Comparison of ENCODE assay signal across 30 mouse cellular contexts in the genomic region with DNA sequence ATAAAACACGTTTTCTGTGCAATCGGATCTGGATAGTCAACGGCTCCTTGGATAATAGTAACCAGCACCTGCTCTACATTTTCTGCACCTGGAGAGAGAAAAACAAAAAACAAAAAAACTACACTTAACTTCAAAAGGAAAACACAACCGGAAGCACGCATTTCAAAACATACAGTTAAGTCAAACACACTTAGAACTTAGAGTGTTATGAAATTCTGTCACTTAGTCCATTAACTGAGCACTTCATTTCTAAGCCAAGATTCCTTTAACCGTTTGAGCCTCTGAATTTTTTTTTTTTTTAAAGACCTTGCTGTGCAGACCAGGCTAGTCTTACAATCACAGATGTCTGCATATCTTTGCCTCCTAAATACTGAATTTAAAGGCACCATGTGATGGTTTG. TPM values are rescaled to one million over a fixed set of nuclear protein-coding genes. Genes with fewer than 3 reads are reported as not detected.
"Had no signal": no experiment of that assay in that cellular context is flagged by ENCODE, and none has a peak within 500 bp of the region (broad histone marks: within the 10 kb centered on the region; RNA-seq: fewer than 3 reads in every experiment).

No protein-coding gene starts in this region.

- H3K4me2 ChIP-seq: limb, embryonic 12.5 days; limb, embryonic 15.5 days; liver, embryonic 11.5 days; liver, embryonic 12.5 days; liver, embryonic 13.5 days; liver, embryonic 15.5 days; lung, embryonic 14.5 days; lung, embryonic 15.5 days; midbrain, embryonic 11.5 days; midbrain, embryonic 12.5 days; midbrain, embryonic 13.5 days; midbrain, embryonic 15.5 days had no signal

- H3K9me3 ChIP-seq: limb, embryonic 12.5 days; limb, embryonic 15.5 days; liver, embryonic 12.5 days; liver, embryonic 13.5 days; liver, embryonic 15.5 days; lung, embryonic 15.5 days; midbrain, embryonic 10.5 days; midbrain, embryonic 12.5 days; midbrain, embryonic 13.5 days; midbrain, embryonic 15.5 days had no signal

- H3K4me1 ChIP-seq: limb, embryonic 15.5 days; lung, embryonic 15.5 days; midbrain, embryonic 10.5 days; midbrain, embryonic 12.5 days; midbrain, embryonic 13.5 days; midbrain, embryonic 15.5 days had no signal

- DNase-seq: left cerebral cortex, postnatal 4 days; liver; liver, embryonic 13.5 days; liver, postnatal 0 days; lung, adult 2 months; lung, embryonic 14.5 days; lung, postnatal 10 days; lung, postnatal 14 days; lung, postnatal 36 days; lung, postnatal 4 days; midbrain, embryonic 14.5 days had no signal

- H3K27ac ChIP-seq: left cerebral cortex, adult 2 months; limb, embryonic 15.5 days; liver, embryonic 12.5 days; liver, embryonic 13.5 days; liver, embryonic 14.5 days; liver, embryonic 15.5 days; lung, embryonic 15.5 days; macrophage; midbrain, embryonic 10.5 days; midbrain, embryonic 12.5 days; midbrain, embryonic 13.5 days; midbrain, embryonic 15.5 days had no signal

- H3K9ac ChIP-seq: limb, embryonic 12.5 days; limb, embryonic 15.5 days; liver, embryonic 12.5 days; liver, embryonic 13.5 days; liver, embryonic 14.5 days; liver, embryonic 15.5 days; liver, postnatal 0 days; lung, embryonic 14.5 days; lung, embryonic 15.5 days; midbrain, embryonic 12.5 days; midbrain, embryonic 13.5 days; midbrain, embryonic 15.5 days had no signal

- H3K4me3 ChIP-seq: left cerebral cortex, adult 2 months; limb, embryonic 12.5 days; limb, embryonic 15.5 days; liver, embryonic 12.5 days; liver, embryonic 13.5 days; liver, embryonic 15.5 days; lung, embryonic 15.5 days; megakaryocyte, embryonic 14.5 days; midbrain, embryonic 10.5 days; midbrain, embryonic 12.5 days; midbrain, embryonic 13.5 days; midbrain, embryonic 15.5 days; myocyte had no signal

- ATAC-seq: liver, embryonic 12.5 days; liver, postnatal 0 days; midbrain, embryonic 13.5 days; midbrain, embryonic 15.5 days; midbrain, embryonic 16.5 days had no signal

- H3K27me3 ChIP-seq: limb, embryonic 12.5 days; limb, embryonic 15.5 days; liver, embryonic 12.5 days; liver, embryonic 13.5 days; liver, embryonic 15.5 days; lung, embryonic 15.5 days; megakaryocyte, embryonic 14.5 days; midbrain, embryonic 12.5 days; midbrain, embryonic 13.5 days; midbrain, embryonic 15.5 days had no signal

RNA-seq across cellular contexts. Expression of a gene that starts 40.1 kb away (rescaled TPM):
- polyA plus RNA-seq: liver, adult 2 months; liver, embryonic 11.5 days; liver, embryonic 13.5 days; liver, embryonic 15.5 days; liver, postnatal 0 days; macrophage; midbrain, embryonic 10.5 days; midbrain, embryonic 11.5 days; midbrain, embryonic 12.5 days; myocyte; neural tube, embryonic 11.5 days had no signal
